Mouse (Mus musculus) retina, postnatal 7 days (tissue): ENCODE data around the gene Fbxl13.

Source experiments
- DNase-seq: peaks from one replicate; pipeline ENCODE4 v3.0.0-alpha.2; 2012; ENCODE audit warnings: low read depth, low spot score

The Fbxl13 gene

GRCm38 (mm10) chr5:21645439-21646132 lies at the start of gene Fbxl13, which contains the start of gene Armc10:
Gene Fbxl13, minus strand, starts transcription at chr5:21645634.
Gene Armc10, plus strand, starts transcription at chr5:21645813.
- DNase-seq: peak; percentile 76

DNA sequence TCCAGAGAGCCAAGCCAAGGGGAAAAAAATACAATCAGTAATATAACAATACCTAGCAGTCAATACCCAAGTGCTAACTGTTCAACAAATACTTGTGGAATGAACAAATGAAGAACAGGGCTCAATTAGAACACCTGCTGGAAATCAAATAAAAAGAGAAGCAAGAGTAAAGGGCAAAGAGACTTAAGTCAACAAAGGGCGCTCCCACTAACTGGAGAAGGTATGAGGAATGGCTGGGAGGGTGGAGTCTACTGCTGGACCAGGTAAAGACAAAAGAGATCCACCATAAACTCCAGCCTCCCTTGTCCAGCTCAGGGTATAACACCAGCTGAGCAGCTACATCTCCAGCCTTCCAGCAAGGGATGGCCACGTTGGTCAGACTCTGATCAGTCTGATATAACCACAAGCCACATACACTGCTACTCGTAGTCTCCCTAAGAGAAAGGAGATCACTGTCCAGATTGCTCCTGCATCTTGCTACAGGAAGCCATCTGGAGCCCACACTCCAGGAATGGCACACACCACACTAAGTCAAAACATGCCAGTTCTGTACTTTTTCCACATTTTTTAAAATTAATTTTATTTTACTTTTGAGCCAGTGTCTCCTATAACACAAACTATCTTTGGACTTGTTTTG lies 49.5 kb upstream of the Fbxl13 start:
- no peak for DNase-seq

GRCm38 (mm10) chr5:21693372-21693870 lies 48.0 kb upstream of the Fbxl13 start:
- no peak for DNase-seq

DNA sequence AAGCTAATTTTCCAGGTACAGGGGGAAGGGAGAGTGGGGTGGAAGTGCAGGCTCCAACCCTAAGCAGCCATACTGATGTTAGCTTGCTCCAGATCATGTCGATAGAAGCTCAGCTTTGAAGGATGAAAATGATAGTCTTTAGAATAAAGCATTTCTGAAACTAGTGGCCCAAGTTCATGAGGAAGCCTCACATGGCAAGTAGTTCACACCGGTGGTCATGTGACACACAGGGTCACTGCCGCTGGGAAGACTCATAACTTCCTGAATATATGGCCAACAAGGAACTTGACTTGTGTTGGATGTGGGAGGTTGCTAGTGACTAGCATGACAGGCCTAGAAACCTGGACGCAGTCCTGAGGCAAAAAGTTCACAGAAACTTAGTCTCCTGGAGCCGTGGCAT lies 46.8 kb upstream of the Fbxl13 start:
- no peak for DNase-seq

- DNase-seq: no peak
Observed at GRCm38 (mm10) chr5:21687042-21687441, 41.6 kb upstream of the Fbxl13 start.

DNA sequence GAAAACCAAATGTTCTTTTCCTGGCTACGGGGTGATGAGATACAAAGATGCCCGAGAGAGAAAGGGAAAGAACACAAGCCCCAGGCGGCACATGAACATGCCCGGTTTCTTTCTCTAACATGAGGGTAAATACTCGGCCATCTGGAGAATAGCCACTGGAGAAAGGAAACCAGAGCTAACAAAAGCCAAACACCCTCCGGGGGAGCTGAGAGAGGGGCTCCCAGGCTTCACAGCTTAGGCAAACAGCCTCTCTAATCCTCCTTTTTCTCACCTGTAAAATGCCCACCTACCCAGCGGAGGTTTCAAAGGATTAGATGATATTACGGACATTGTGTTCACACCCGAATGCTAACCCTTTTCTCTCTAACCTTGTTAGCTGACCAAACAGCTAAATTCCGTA lies 39.6 kb upstream of the Fbxl13 start:
- no peak for DNase-seq

- DNase-seq: no peak
Observed at GRCm38 (mm10) chr5:21683811-21684210, 38.4 kb upstream of the Fbxl13 start.

- no peak for DNase-seq
Observed at GRCm38 (mm10) chr5:21680940-21681339, 35.5 kb upstream of the Fbxl13 start.

GRCm38 (mm10) chr5:21680029-21680428 lies 34.6 kb upstream of the Fbxl13 start:
- no peak for DNase-seq

GRCm38 (mm10) chr5:21678363-21678762 lies 32.9 kb upstream of the Fbxl13 start:
- DNase-seq: no peak

GRCm38 (mm10) chr5:21677939-21678338 lies 32.5 kb upstream of the Fbxl13 start:
- no peak for DNase-seq

GRCm38 (mm10) chr5:21675494-21675893 lies 30.1 kb upstream of the Fbxl13 start:
- DNase-seq: no peak

DNA sequence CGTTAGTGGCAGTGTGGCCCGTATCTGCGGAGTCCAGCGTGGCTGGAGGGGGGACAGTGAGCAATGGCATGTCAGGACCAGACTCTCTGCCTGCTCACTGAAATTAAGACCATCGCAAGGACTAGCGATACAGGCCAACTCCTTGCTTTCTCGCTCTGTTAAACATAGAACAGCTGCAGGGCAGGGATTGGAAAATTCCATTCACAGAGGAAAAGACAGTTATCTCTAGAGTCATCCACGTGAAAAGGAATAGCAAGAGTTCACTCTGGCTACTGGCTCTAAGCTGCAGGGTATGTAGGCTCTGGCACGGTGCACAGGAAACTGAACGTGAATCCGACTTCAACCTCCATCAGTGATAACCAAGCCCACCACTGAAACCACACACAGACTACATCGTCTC lies 29.6 kb upstream of the Fbxl13 start:
- no peak for DNase-seq

DNA sequence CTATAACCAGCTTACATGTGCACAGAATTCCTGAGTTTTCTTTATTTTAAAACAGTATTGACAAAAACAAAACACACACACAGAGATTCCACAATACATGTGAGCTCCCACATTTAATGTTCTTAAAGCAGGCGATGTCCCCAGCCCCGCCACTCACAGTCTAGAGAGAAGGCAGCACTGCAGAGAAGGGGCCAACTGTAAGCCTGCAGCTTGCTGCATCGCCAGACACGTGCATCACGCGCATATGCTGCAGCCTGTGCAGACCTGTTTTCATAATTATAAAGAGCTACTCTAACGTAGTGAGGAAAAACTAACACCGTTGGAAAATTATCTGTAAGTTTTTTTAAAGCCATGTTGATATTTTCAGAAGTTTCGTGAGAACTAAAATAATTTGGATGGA lies 28.3 kb upstream of the Fbxl13 start:
- no peak for DNase-seq

GRCm38 (mm10) chr5:21672812-21673635 lies 27.6 kb upstream of the Fbxl13 start:
- DNase-seq: no peak

- no peak for DNase-seq
Observed at GRCm38 (mm10) chr5:21669307-21669706, 23.9 kb upstream of the Fbxl13 start.

- DNase-seq: no peak
Observed at GRCm38 (mm10) chr5:21667191-21668137, 22.0 kb upstream of the Fbxl13 start.

DNA sequence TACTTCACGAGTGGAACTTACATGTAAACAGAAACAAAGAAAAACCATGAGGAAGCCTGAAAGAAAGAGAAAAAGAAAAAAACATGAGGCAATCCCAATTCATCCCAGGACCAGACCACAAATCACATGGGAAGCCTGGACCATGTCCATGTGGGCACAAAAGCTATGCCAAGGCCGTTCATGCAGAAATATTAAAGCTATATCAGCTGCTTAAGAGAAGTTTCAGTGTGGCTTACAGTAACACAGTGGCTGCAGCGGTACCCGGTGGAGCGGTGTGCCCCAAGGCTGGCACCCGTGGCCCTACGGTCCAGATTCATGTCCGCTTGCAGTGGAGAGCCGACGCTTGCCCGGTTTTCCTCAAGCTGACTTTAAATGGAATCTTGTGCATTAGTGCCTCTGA lies 17.6 kb upstream of the Fbxl13 start:
- no peak for DNase-seq

DNA sequence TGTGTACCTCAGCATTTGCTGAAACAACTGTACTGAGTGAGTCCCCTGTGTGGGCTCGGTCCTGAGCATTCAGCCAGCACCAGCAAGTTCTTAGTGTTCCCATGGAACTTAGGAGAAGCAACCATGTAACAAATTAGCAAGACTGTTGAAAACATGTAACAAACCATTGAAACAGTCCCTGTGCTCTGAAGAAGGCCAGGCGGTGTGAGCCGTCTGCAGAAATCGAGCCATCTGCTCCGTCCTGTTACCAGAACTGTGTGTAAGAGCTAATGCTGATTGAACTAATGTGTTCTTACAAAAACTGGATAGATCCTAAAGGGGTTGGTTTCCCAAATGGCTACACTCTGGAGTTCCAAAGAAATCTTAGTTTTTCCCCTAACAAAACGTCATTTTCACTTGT lies 15.4 kb upstream of the Fbxl13 start:
- no peak for DNase-seq

DNA sequence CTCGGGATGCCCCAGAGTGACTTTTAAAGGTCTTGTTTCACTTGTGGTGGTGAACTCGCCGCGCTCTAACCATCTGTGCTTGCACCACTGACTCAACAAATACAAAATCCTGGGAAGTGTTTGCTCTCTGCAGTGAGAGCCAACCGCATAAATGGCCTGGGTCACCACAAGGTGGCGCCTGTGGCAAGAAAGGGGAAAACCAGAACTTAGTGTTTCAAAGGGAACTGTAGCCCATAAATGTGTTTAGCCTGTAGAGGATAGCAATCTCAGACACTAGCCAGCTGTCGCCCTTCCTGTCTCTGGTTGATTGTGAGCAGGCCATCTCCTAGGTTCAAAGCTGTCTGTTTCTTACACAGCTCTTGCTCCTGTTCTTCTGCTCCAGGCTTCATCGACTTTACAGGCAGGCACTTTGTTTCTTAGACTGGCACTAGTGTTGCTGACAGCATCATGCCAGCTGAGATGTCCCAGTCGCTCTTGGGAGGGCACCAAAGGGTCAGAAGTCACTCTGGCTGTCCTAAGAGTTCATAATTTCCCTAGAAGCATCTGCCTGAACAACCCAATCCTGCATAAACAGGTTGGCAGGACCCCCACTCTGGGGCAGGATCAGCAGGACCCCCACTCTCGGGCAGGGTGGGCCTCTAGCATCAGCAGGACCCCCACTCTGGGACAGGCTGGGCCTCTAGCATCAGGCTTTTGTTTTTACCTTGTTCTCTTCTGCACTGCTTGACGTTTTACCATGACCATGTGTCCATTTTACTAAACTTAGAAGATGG lies 13.4 kb upstream of the Fbxl13 start:
- DNase-seq: peak; percentile 48
